ENCODE assay signal across 11 mouse cellular contexts in genomic region chr15:89110147-89110546, GRCm38 (mm10). TPM values are rescaled to one million over a fixed set of nuclear protein-coding genes. Genes with fewer than 3 reads are reported as not detected.
DNase-seq lines count a peak whose midpoint lies in the region; ATAC-seq lines count a peak whose summit lies in the region.
"Had no signal": no experiment of that assay in that cellular context is flagged by ENCODE, and none has a peak within 500 bp of the region (broad histone marks: within the 10 kb centered on the region; RNA-seq: fewer than 3 reads in every experiment).

No protein-coding gene starts in this region.

- peaks cover 29% of the 10 kb centered on the region for H3K36me3 ChIP-seq in midbrain, embryonic 16.5 days (ENCODE audit: control insufficient read depth, insufficient read depth, low read length)

- H3K4me1 ChIP-seq in midbrain, embryonic 16.5 days (ENCODE audit: control insufficient read depth, insufficient read depth, low read length): no peaks in the 10 kb centered on the region

- DNase-seq in lung, postnatal 10 days: peak; percentile 24
- DNase-seq in lung, postnatal 36 days: no peak
- peak; percentile 74 to 90 for DNase-seq in adrenal gland, adult (ENCODE audit: inconsistent age in 2 of 2, low spot score in 1 of 2)
- peak; percentile 84 for DNase-seq in cerebellum, adult 9-10 months
- DNase-seq in testis, postnatal 14 days (ENCODE audit: low spot score): peak; percentile 37
- no peak for DNase-seq in lung, postnatal 14 days
- DNase-seq: gastrocnemius, postnatal 10 days had no signal

- no peak overlapping the region for H3K4me3 ChIP-seq in midbrain, embryonic 16.5 days (ENCODE audit: low read depth, low read length)
- H3K4me3 ChIP-seq: erythroblast, embryonic 14.5 days had no signal

- H3K27ac ChIP-seq in midbrain, embryonic 16.5 days (ENCODE audit: low read length): no peak overlapping the region
- H3K27ac ChIP-seq: macrophage had no signal

- H3K4me2 ChIP-seq in midbrain, embryonic 16.5 days (ENCODE audit: low read length): no peak overlapping the region

- ATAC-seq in midbrain, embryonic 16.5 days: no peak
- ATAC-seq: inflammation-experienced regulatory T-cells, adult 6 months had no signal

- 86% methylated on average over 9 of the region's 9 CpGs for WGBS in midbrain, embryonic 16.5 days

- H3K9me3 ChIP-seq in midbrain, embryonic 16.5 days (replicated peaks; ENCODE audit: control insufficient read depth, low read length, poor library complexity, severe bottlenecking): no peaks in the 10 kb centered on the region

- no peaks in the 10 kb centered on the region for H3K27me3 ChIP-seq in midbrain, embryonic 16.5 days (ENCODE audit: control insufficient read depth, insufficient read depth, low read depth, low read length)

- H3K9ac ChIP-seq in midbrain, embryonic 16.5 days (ENCODE audit: low read depth, low read length): no peak overlapping the region

RNA-seq across cellular contexts. Expression of gene Tubgcp6, which starts 12.8 kb away (rescaled TPM):
- polyA plus RNA-seq in midbrain, embryonic 16.5 days (2015; fragmentation: Nextera tagmentation; extraction: Ambion mirVana): 18.5 and 19.1 TPM in 2 replicates

RNA-seq across cellular contexts. Expression of gene Hdac10, which starts 18.4 kb away (rescaled TPM):
- 30.6 and 31.0 TPM in 2 replicates for polyA plus RNA-seq in midbrain, embryonic 16.5 days (2015; fragmentation: Nextera tagmentation; extraction: Ambion mirVana)

RNA-seq across cellular contexts. Expression of gene Selenoo, which starts 21.3 kb away (rescaled TPM):
- 17.8 and 19.1 TPM in 2 replicates for polyA plus RNA-seq in midbrain, embryonic 16.5 days (2015; fragmentation: Nextera tagmentation; extraction: Ambion mirVana)

RNA-seq across cellular contexts. Expression of gene Mapk12, which starts 30.4 kb away (rescaled TPM):
- 3.0 and 4.4 TPM in 2 replicates for polyA plus RNA-seq in midbrain, embryonic 16.5 days (2015; fragmentation: Nextera tagmentation; extraction: Ambion mirVana)

RNA-seq across cellular contexts. Expression of gene Trabd, which starts 35.2 kb away (rescaled TPM):
- 36.8 and 39.9 TPM in 2 replicates for polyA plus RNA-seq in midbrain, embryonic 16.5 days (2015; fragmentation: Nextera tagmentation; extraction: Ambion mirVana)

Comparison
In these comparisons a context has a peak if more than half of its experiments do, and no peak if none do; other contexts are left out.
1. DNase-seq: peak in lung, postnatal 10 days (single experiment), adrenal gland, adult (2 of 2), cerebellum, adult 9-10 months (single experiment) and testis, postnatal 14 days (single experiment); none in lung, postnatal 36 days (single experiment) and lung, postnatal 14 days (single experiment).